Mouse (Mus musculus): ENCODE data around the gene Arhgef25.

Gene Arhgef25

GRCm38 (mm10) chr10:127189651-127190381, at the start of gene Arhgef25:
TSS of gene Arhgef25 (minus strand) at chr10:127190083.
- no peak for DNase-seq (ENCODE audit: low spot score)

GRCm38 (mm10) chr10:127238241-127238824, 48.5 kb upstream of the Arhgef25 start:
- no peak for DNase-seq (ENCODE audit: low spot score)

- DNase-seq (ENCODE audit: low spot score): no peak
These were observed 46.7 kb upstream of the Arhgef25 start for GRCm38 (mm10) chr10:127236541-127236940.

GRCm38 (mm10) chr10:127233141-127233540, 43.3 kb upstream of the Arhgef25 start:
- DNase-seq (ENCODE audit: low spot score): no peak

- no peak for DNase-seq (ENCODE audit: low spot score)
These were observed 41.9 kb upstream of the Arhgef25 start for GRCm38 (mm10) chr10:127231741-127232140.

GRCm38 (mm10) chr10:127230693-127231092, 40.8 kb upstream of the Arhgef25 start:
- DNase-seq (ENCODE audit: low spot score): no peak

GRCm38 (mm10) chr10:127228897-127229296, 39.0 kb upstream of the Arhgef25 start:
- DNase-seq (ENCODE audit: low spot score): no peak

- no peak for DNase-seq (ENCODE audit: low spot score)
These were observed 37.3 kb upstream of the Arhgef25 start for GRCm38 (mm10) chr10:127227163-127227562.

GRCm38 (mm10) chr10:127226318-127226895, 36.5 kb upstream of the Arhgef25 start:
- no peak for DNase-seq (ENCODE audit: low spot score)

- no peak for DNase-seq (ENCODE audit: low spot score)
These were observed 35.8 kb upstream of the Arhgef25 start for GRCm38 (mm10) chr10:127225732-127226131.

GRCm38 (mm10) chr10:127225213-127225612, 35.3 kb upstream of the Arhgef25 start:
- no peak for DNase-seq (ENCODE audit: low spot score)

GRCm38 (mm10) chr10:127218339-127218738, 28.5 kb upstream of the Arhgef25 start:
- no peak for DNase-seq (ENCODE audit: low spot score)

GRCm38 (mm10) chr10:127217177-127217576, 27.3 kb upstream of the Arhgef25 start:
- no peak for DNase-seq (ENCODE audit: low spot score)

- no peak for DNase-seq (ENCODE audit: low spot score)
These were observed 26.6 kb upstream of the Arhgef25 start for GRCm38 (mm10) chr10:127216456-127216855.

GRCm38 (mm10) chr10:127214422-127214803, 24.5 kb upstream of the Arhgef25 start:
- DNase-seq (ENCODE audit: low spot score): no peak

GRCm38 (mm10) chr10:127213704-127214421, 24.0 kb upstream of the Arhgef25 start:
- no peak for DNase-seq (ENCODE audit: low spot score)

GRCm38 (mm10) chr10:127213272-127213671, 23.4 kb upstream of the Arhgef25 start:
- DNase-seq (ENCODE audit: low spot score): no peak

- peak; percentile 88 for DNase-seq (ENCODE audit: low spot score)
These were observed 21.6 kb upstream of the Arhgef25 start, which contains the start of gene Pip4k2c for GRCm38 (mm10) chr10:127211414-127211854. TSS of gene Pip4k2c (minus strand) at chr10:127211585.

GRCm38 (mm10) chr10:127210961-127211405, 21.1 kb upstream of the Arhgef25 start:
- DNase-seq (ENCODE audit: low spot score): no peak

- no peak for DNase-seq (ENCODE audit: low spot score)
These were observed 20.2 kb upstream of the Arhgef25 start for GRCm38 (mm10) chr10:127209928-127210570.

GRCm38 (mm10) chr10:127208921-127209320, 19.0 kb upstream of the Arhgef25 start:
- DNase-seq (ENCODE audit: low spot score): no peak

- DNase-seq (ENCODE audit: low spot score): no peak
These were observed 15.5 kb upstream of the Arhgef25 start for GRCm38 (mm10) chr10:127205373-127205772.

All from left cerebral cortex, adult 11 months (tissue).